Mouse (Mus musculus): ENCODE measurements around the gene Il10. TPM values are rescaled to one million over a fixed set of nuclear protein-coding genes. Genes with fewer than 3 reads are reported as not detected.
A peak's percentile ranks its signal among the peaks of the same experiment; 100 is the strongest.

Gene Il10
- polyA plus RNA-seq, 1 experiment from 2014 or later, result not detected

DNA sequence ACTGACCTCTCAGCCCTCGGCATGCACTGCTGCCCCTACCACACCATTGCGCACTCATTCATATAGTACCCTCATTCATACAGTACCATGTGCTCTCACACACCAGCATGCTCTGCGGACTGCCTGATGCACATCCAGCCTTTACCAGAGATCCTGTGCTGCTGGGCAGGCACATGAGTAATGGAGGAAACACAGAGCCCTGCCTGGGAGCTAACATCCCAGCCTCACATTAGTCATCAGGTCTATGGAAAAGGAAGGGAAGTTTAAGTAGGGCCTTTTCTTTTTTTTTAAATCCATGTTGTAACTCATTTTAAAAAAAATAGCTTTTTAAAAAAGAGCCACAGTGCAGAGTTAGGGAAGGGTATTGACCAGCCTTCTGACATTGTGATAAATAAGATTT lies 23.1 kb downstream of the Il10 start:
- no peak overlapping the region for H3K4me3 ChIP-seq

DNA sequence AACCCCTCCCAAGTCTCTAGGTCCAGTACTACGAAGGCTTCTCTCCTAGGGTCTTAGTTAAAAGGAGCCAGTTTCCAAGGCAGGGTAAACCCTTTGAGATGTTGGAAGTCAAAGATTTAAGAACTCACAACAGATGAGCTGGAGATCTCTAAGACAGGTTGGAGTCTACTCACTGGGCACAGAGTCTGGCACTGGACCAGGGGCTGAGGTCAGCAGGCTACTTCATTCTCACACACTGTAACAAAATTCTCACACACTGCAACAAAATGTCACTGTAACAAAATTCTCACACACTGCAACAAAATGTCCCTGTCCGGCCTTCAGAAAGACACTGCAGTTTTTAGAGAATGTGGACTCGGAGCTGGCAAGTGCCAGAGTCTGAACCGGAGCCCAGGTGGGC lies 24.0 kb downstream of the Il10 start:
- no peak overlapping the region for H3K4me3 ChIP-seq
- no peak overlapping the region for H3K27ac ChIP-seq (replicated peaks)
- no peaks in the 10 kb centered on the region for H3K27me3 ChIP-seq
- no peak overlapping the region for H3K4me2 ChIP-seq
- no peaks in the 10 kb centered on the region for H3K4me1 ChIP-seq (replicated peaks)
- 96% methylated on average over 4 of the region's 4 CpGs for WGBS
- no peaks in the 10 kb centered on the region for H3K36me3 ChIP-seq
- H3K9me3 ChIP-seq, result no peaks in the 10 kb centered on the region
- H3K9ac ChIP-seq, result no peak overlapping the region
- ATAC-seq (ENCODE audit: low read depth), result no peak

More for the DNA sequence above, 23.1 kb downstream of the Il10 start:
- 86% methylated on average over 3 of the region's 3 CpGs for WGBS
- no peaks in the 10 kb centered on the region for H3K27me3 ChIP-seq
- peaks cover 6% of the 10 kb centered on the region for H3K9me3 ChIP-seq
- no peak overlapping the region for H3K4me2 ChIP-seq
- H3K9ac ChIP-seq, result no peak overlapping the region
- no peaks in the 10 kb centered on the region for H3K4me1 ChIP-seq (replicated peaks)
- H3K27ac ChIP-seq (replicated peaks), result no peak overlapping the region
- no peaks in the 10 kb centered on the region for H3K36me3 ChIP-seq
- ATAC-seq (ENCODE audit: low read depth), result no peak

DNA sequence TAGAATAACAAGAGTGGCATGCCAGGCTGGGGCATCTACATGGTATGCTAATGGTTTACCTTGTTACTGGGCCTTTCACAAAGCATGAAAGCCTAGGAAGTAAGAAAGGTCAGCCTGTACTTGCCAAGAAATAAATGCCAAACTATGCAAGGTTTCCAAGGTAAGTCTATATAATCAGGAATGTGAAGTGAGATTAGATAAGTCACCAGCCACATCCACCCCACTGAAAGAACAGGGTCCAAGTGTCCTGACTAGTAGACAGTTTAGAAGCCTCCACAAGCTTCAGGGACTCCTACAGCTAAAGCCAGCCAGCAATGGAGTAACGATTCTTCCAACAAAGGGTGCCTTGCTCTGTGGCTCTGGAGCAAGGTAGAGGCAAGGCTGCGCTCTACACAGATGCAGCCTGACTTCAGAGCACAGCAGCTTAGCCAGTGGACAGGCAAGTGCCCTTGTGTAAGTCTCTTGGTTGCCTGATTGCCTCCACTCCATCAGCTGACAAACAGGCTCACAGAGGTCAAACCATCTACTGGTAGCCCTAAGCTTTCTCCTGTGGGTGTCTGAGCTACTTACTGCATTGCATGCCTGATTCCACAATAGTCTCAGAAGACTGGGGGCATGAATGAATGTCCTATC lies 26.2 kb downstream of the Il10 start:
- WGBS, result 86% methylated on average over 2 of the region's 2 CpGs
- Histone ChIP-seq H3K27ac (replicated peaks) (no peak overlapping the region), H3K9ac (no peak overlapping the region), H3K27me3 (no peaks in the 10 kb centered on the region), H3K4me2 (no peak overlapping the region), H3K4me3 (no peak overlapping the region), H3K4me1 (replicated peaks) (peaks cover 2% of the 10 kb centered on the region; the same call in 1 of the 2 replicates), H3K9me3 (no peaks in the 10 kb centered on the region), H3K36me3 (no peaks in the 10 kb centered on the region)
- no peak for ATAC-seq (ENCODE audit: low read depth)

DNA sequence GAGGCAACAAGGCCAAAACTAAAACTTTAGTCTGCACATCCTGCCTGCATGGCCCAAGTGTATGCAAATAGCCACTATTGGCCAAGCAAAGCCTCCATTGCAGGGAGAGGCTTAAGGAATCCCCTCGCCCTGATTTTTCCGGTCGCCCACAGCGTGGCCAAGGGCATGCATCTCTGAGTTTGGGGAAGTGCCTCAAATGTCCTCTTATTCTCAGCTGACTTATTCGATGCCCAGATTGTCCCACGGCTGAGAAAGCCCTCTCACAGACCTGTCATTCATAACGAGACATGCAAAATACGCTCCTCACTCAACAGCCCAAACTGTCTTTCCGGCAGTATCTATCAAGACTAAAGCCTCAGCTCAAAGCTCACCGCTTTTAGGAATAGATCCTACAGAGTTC lies 27.0 kb downstream of the Il10 start:
- ATAC-seq (ENCODE audit: low read depth), result no peak

DNA sequence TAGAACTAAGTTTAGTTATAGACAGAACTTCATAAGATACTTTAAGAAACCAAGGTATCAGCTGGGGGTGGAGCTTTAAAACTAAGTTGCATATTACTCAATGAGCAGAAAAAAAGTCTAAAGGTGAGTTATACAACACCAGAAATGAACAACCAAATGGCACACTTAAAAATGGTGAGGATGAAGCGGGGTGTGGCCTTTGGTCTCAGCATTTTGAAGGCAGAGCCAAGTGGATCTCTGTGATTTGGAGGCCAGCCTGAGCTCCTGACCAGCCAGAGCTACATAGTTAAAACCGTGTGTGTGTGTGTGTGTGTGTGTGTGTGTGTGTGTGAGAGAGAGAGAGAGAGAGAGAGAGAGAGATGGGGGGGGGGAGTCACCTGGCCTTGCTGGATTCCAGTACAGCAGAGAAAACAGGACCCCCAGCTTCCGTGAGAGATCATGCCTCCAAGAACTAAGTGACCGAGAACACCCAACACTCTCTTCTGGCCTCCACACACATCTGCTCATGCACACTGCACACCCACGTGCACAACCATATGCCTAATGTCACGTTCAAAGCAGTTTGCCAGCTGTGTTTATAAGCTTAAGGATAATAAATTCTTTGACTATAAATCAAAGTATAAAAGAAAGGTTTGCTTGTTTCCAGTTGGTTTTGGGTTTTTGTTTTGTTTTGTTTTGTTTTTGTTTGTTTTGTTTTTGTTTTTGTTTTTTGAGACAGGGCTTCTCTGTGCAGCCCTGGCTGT lies 28.6 kb downstream of the Il10 start:
- 78% methylated on average over 6 of the region's 6 CpGs for WGBS
- H3K9ac ChIP-seq, result no peak overlapping the region
- no peak overlapping the region for H3K4me3 ChIP-seq
- peaks cover 21% of the 10 kb centered on the region for H3K4me1 ChIP-seq (replicated peaks)
- H3K9me3 ChIP-seq, result no peaks in the 10 kb centered on the region
- no peak for ATAC-seq (ENCODE audit: low read depth)
- 0 out of 2 replicates have a peak, but pooled peaks cover 5% of the 10 kb centered on the region for H3K36me3 ChIP-seq
- H3K27ac ChIP-seq (replicated peaks), result no peak overlapping the region
- H3K27me3 ChIP-seq, result no peaks in the 10 kb centered on the region
- no peak overlapping the region for H3K4me2 ChIP-seq

More for the DNA sequence above, 27.0 kb downstream of the Il10 start:
- Histone ChIP-seq H3K4me3 (no peak overlapping the region), H3K27ac (replicated peaks) (no peak overlapping the region), H3K4me1 (replicated peaks) (peaks cover 10% of the 10 kb centered on the region), H3K36me3 (no peaks in the 10 kb centered on the region), H3K27me3 (no peaks in the 10 kb centered on the region), H3K9me3 (no peaks in the 10 kb centered on the region), H3K9ac (no peak overlapping the region), H3K4me2 (no peak overlapping the region)
- WGBS, result 90% methylated on average over 10 of the region's 10 CpGs

DNA sequence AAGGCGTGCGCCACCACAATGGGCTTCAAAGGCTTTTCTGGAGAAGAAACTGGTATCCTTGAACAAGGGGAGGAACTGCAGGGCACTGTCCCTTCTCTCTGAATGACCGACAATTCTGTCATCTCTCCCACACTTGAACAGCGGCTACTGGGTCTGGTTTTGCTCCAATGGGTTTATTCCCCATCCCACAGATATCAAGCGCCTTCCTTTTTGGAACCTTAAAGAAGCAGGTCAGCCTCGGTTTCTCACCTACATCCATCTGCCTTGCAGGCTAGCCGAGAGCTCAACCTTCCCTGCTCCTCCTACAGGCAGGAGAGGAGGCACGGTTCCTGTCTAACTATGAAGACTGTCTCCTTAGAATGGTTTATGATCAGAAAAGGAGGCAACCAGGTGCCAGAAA lies 29.3 kb downstream of the Il10 start:
- 90% methylated on average over 8 of the region's 8 CpGs for WGBS
- H3K36me3 ChIP-seq, result peaks cover 8% of the 10 kb centered on the region; the same call in 1 of the 2 replicates
- no peaks in the 10 kb centered on the region for H3K27me3 ChIP-seq
- H3K27ac ChIP-seq (replicated peaks), result no peak overlapping the region
- peaks cover 27% of the 10 kb centered on the region for H3K4me1 ChIP-seq (replicated peaks)
- H3K4me3 ChIP-seq, result no peak overlapping the region
- H3K9ac ChIP-seq, result no peak overlapping the region
- no peak for ATAC-seq (ENCODE audit: low read depth)
- H3K9me3 ChIP-seq, result no peaks in the 10 kb centered on the region
- H3K4me2 ChIP-seq, result no peak overlapping the region

DNA sequence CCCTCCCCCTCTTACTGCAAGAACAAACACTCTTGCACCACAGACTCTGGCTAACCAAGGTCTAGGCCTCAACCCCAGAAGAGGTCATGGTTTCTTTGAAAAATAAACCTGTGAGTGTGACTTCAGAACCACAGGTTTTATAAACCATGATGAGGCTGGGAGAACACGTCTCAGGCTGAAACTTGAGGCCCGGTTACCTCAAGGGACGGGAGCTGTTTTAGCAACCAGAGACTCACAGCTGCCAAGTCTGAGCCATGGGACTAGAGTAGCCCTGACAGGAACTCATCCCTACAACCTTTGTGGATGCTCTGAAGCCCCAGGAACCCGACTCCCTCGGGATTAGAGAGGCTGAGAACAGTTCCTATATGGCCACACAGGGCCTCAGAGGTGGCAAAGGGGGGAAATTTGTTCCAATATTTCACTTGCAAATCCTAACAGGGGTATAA lies 29.7 kb downstream of the Il10 start:
- H3K27ac ChIP-seq (replicated peaks), result no peak overlapping the region
- H3K27me3 ChIP-seq, result no peaks in the 10 kb centered on the region
- ATAC-seq (ENCODE audit: low read depth), result no peak
- peaks cover 12% of the 10 kb centered on the region for H3K36me3 ChIP-seq
- H3K4me2 ChIP-seq, result no peak overlapping the region
- H3K9me3 ChIP-seq, result no peaks in the 10 kb centered on the region
- no peak overlapping the region for H3K9ac ChIP-seq
- H3K4me3 ChIP-seq, result no peak overlapping the region
- H3K4me1 ChIP-seq (replicated peaks), result peaks cover 27% of the 10 kb centered on the region
- 92% methylated on average over 5 of the region's 5 CpGs for WGBS

DNA sequence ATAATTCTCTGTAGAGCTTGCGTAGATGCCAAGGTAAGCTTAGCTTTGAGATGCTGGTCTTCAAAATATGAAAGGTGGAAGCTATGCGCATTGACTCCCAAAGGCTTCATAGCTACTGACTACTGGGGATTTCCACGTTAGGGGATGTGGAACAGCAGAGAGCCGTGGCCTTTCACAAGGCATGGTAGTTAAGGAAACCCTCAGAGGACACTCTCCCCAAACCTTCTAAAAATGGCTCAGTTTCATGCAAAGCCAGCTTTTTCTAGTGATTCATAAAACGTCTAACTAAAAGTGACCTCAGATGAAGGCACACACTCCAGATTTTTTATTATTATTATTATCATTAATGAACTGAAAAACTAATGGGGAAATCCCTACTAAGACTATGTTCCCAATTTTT lies 30.4 kb downstream of the Il10 start:
- Histone ChIP-seq H3K27me3 (no peaks in the 10 kb centered on the region), H3K4me3 (no peak overlapping the region), H3K9ac (no peak overlapping the region), H3K36me3 (peaks cover 19% of the 10 kb centered on the region), H3K9me3 (no peaks in the 10 kb centered on the region), H3K27ac (replicated peaks) (no peak overlapping the region), H3K4me2 (no peak overlapping the region), H3K4me1 (replicated peaks) (peaks cover 27% of the 10 kb centered on the region)
- ATAC-seq (ENCODE audit: low read depth), result no peak
- WGBS, result 89% methylated on average over 5 of the region's 5 CpGs

DNA sequence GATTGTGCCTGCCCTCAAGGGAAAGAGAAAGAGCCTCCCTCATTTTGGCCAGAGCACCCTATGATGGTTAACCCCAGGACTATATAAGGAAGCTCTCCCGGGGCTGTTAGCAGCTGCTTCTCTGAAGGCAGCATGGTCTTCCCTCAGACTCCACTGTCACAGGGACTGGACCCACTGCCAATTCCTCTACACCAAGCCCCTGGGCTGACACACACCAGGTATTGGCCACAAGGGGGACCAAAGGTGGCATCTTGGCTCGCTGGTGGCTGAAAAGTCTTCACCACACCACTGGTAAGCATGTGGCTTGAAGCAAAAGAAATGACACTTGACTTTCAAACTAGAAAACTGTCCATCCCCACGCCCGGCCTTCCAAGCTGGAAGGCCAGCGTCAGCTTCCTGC lies 31.0 kb downstream of the Il10 start:
- Histone ChIP-seq H3K4me3 (no peak overlapping the region), H3K4me1 (replicated peaks) (peaks cover 27% of the 10 kb centered on the region), H3K4me2 (no peak overlapping the region), H3K36me3 (peaks cover 25% of the 10 kb centered on the region), H3K27ac (replicated peaks) (no peak overlapping the region), H3K9ac (no peak overlapping the region), H3K9me3 (no peaks in the 10 kb centered on the region), H3K27me3 (no peaks in the 10 kb centered on the region)
- ATAC-seq (ENCODE audit: low read depth), result no peak
- 81% methylated on average over 5 of the region's 5 CpGs for WGBS

DNA sequence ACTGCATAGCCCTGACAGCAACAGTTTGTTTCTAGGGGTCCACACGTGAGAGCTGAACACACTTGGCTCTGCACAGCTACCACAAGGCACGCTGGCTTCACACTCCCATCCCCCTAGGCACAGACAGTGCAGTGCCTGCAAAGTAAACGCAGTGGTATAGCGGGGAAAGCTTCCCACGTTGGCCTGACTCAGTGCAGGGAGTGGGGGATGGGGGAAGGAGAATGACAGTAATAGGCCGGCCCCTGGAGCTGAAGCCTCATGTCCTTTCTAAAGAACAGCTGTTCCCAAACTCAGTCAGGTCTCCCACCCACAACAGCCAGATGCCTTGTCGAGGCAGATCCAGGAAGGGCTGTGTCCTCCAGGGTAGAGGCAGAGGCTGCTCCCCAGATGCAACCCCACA lies 31.4 kb downstream of the Il10 start:
- no peak for ATAC-seq (ENCODE audit: low read depth)
- WGBS, result 36% methylated on average over 7 of the region's 7 CpGs
- Histone ChIP-seq H3K4me1 (replicated peaks) (peaks cover 27% of the 10 kb centered on the region), H3K4me3 (no peak overlapping the region), H3K27me3 (no peaks in the 10 kb centered on the region), H3K27ac (replicated peaks) (no peak overlapping the region), H3K9me3 (no peaks in the 10 kb centered on the region), H3K4me2 (no peak overlapping the region), H3K9ac (no peak overlapping the region), H3K36me3 (peaks cover 29% of the 10 kb centered on the region)

DNA sequence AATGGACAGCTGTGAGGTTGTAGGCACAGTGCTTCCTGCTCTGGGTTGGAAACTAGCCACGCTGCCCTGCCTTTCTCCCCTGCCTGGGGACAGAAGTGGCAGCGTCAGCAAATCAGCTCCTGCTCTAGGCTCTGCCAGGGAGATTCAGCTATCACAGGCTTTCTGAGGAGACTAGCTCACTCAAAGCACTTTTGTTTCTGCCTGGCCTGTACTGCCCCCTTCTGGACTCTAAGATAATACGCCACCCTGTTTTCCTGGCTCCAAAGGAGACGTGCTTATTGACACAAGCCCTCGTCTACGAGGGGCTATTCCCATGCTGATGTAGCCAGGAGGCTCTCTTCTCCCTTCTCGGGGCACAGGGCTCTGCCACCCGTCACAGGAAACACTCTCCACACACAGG lies 33.6 kb downstream of the Il10 start:
- H3K4me3 ChIP-seq, result no peak overlapping the region
- peak; percentile 83 for ATAC-seq (ENCODE audit: low read depth)
- H3K4me2 ChIP-seq, result no peak overlapping the region
- peak overlapping the region; percentile 53; the same call in 1 of the 2 replicates for H3K27ac ChIP-seq (replicated peaks)
- H3K4me1 ChIP-seq (replicated peaks), result peaks cover 27% of the 10 kb centered on the region
- H3K9ac ChIP-seq, result peak overlapping the region; percentile 52; the same call in 1 of the 2 replicates
- no peaks in the 10 kb centered on the region for H3K9me3 ChIP-seq
- WGBS, result 3% methylated on average over 8 of the region's 8 CpGs
- peaks cover 51% of the 10 kb centered on the region for H3K36me3 ChIP-seq
- no peaks in the 10 kb centered on the region for H3K27me3 ChIP-seq

DNA sequence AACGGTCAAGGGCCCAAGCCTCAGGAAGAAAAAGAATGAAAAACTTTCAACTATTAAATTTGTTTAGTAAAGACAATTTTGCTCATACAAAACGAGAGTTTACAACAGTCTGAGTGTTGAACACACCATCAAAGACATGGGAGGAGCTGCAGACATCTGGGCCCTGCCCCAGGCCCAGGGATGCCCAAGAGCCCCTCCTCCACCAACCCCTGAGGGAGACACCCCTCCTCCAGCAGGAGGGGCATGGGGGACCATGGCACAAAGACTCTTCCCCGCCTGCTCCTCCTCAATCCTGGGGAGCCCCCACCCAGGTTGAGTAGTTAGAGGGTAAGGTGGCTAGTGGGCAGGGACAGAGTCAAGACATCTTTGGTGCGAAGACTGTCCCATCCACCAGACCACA lies 34.0 kb downstream of the Il10 start:
- Histone ChIP-seq H3K27me3 (no peaks in the 10 kb centered on the region), H3K4me1 (replicated peaks) (peaks cover 31% of the 10 kb centered on the region), H3K4me2 (no peak overlapping the region), H3K9me3 (no peaks in the 10 kb centered on the region), H3K27ac (replicated peaks) (0 out of 2 replicates have a peak overlapping the region, but pooled peaks have one; percentile 46), H3K36me3 (peaks cover 53% of the 10 kb centered on the region), H3K4me3 (no peak overlapping the region), H3K9ac (no peak overlapping the region)
- 48% methylated on average over 4 of the region's 4 CpGs for WGBS
- ATAC-seq (ENCODE audit: low read depth), result no peak; the same call in 1 of the 2 replicates
